In the genomic region with DNA sequence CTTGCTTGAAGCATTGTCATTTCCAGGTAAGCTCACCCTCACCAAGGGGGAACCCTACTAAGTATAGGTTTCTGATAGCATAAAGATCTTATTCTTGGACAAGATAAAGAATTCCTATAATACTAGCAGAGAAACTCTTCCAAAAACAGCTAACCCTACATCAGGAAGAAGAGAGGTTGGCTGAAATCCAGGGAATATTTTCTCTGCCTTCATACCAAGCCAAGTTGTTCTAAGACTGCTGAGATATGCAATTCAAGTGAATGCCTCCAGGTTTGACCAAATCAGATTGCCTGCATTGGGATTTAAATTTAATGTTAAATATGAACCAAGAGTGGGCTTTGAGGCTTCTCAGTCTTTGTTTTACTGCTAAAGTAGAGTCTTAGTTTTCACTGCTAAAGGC, we compare ENCODE assay signal across 26 mouse cellular contexts. TPM values are rescaled to one million over a fixed set of nuclear protein-coding genes. Genes with fewer than 3 reads are reported as not detected.
A peak's percentile ranks its signal among the peaks of the same experiment; 100 is the strongest.
DNase-seq lines count a peak whose midpoint lies in the region; ATAC-seq and TF ChIP-seq lines count a peak whose summit lies in the region.
"Had no signal": no experiment of that assay in that cellular context is flagged by ENCODE, and none has a peak within 500 bp of the region (broad histone marks: within the 10 kb centered on the region; RNA-seq: fewer than 3 reads in every experiment).

No protein-coding gene starts in this region.

- peak; percentile 52 for DNase-seq in embryonic facial prominence, embryonic 14.5 days (ENCODE audit: low spot score)
- no peak for DNase-seq in embryonic facial prominence, embryonic 10.5 days (ENCODE audit: low spot score)
- peak; percentile 24 for DNase-seq in limb, embryonic 14.5 days (ENCODE audit: low spot score)
- DNase-seq in limb, embryonic 10.5 days (ENCODE audit: low spot score) = no peak
- DNase-seq in NIH3T3 (ENCODE audit: low read depth) = peak; percentile 9
- no peak for DNase-seq in liver
- DNase-seq: adrenal gland, adult 8-10 months; adrenal gland, postnatal 25 days; B cell, adult 2 months; cerebellum, adult 18-20 months; cerebellum, adult 9-10 months; cerebellum, postnatal 14 days; gastrocnemius, postnatal 10 days; gastrocnemius, postnatal 36 days; heart, adult 2 months; heart, postnatal 14 days; heart, postnatal 4 days had no signal

- H3K4me3 ChIP-seq in embryonic facial prominence, embryonic 14.5 days (ENCODE audit: low read depth, low read length) = no peak overlapping the region
- no peak overlapping the region for H3K4me3 ChIP-seq in embryonic facial prominence, embryonic 10.5 days
- H3K4me3 ChIP-seq in limb, embryonic 14.5 days (replicated peaks; ENCODE audit: low read length) = no peak overlapping the region
- H3K4me3 ChIP-seq in limb, embryonic 10.5 days = no peak overlapping the region
- H3K4me3 ChIP-seq: embryonic facial prominence, embryonic 13.5 days; forebrain, embryonic 10.5 days; forebrain, embryonic 13.5 days; heart, adult 2 months; heart, embryonic 10.5 days; heart, embryonic 13.5 days; intestine, embryonic 15.5 days had no signal

- H3K27me3 ChIP-seq in embryonic facial prominence, embryonic 14.5 days (replicated peaks; ENCODE audit: control insufficient read depth, insufficient read depth, low read length) = no peaks in the 10 kb centered on the region
- H3K27me3 ChIP-seq in embryonic facial prominence, embryonic 10.5 days (replicated peaks; ENCODE audit: low read depth, poor library complexity, severe bottlenecking) = no peaks in the 10 kb centered on the region
- H3K27me3 ChIP-seq in limb, embryonic 14.5 days (ENCODE audit: control insufficient read depth, insufficient read depth, low read length) = no peaks in the 10 kb centered on the region
- H3K27me3 ChIP-seq in limb, embryonic 10.5 days (ENCODE audit: low read depth, poor library complexity, severe bottlenecking) = no peaks in the 10 kb centered on the region
- H3K27me3 ChIP-seq: embryonic facial prominence, embryonic 13.5 days; forebrain, embryonic 13.5 days; heart, embryonic 13.5 days; intestine, embryonic 15.5 days had no signal

- H3K4me1 ChIP-seq in embryonic facial prominence, embryonic 14.5 days (ENCODE audit: control insufficient read depth, insufficient read depth, low read length) = no peaks in the 10 kb centered on the region
- H3K4me1 ChIP-seq in embryonic facial prominence, embryonic 10.5 days = no peaks in the 10 kb centered on the region
- H3K4me1 ChIP-seq in limb, embryonic 14.5 days (ENCODE audit: control insufficient read depth, insufficient read depth, low read length) = no peaks in the 10 kb centered on the region
- H3K4me1 ChIP-seq in limb, embryonic 10.5 days = no peaks in the 10 kb centered on the region
- H3K4me1 ChIP-seq: embryonic facial prominence, embryonic 13.5 days; forebrain, embryonic 10.5 days; forebrain, embryonic 13.5 days; heart, embryonic 10.5 days; intestine, embryonic 15.5 days had no signal

- no peak overlapping the region for H3K27ac ChIP-seq in embryonic facial prominence, embryonic 14.5 days (replicated peaks; ENCODE audit: low read depth, low read length)
- H3K27ac ChIP-seq in embryonic facial prominence, embryonic 10.5 days (replicated peaks) = no peak overlapping the region
- no peak overlapping the region for H3K27ac ChIP-seq in limb, embryonic 14.5 days (replicated peaks; ENCODE audit: low read depth, low read length)
- no peak overlapping the region for H3K27ac ChIP-seq in limb, embryonic 10.5 days
- H3K27ac ChIP-seq: embryonic facial prominence, embryonic 13.5 days; forebrain, embryonic 10.5 days; forebrain, embryonic 13.5 days; heart, adult 2 months; heart, embryonic 10.5 days; heart, embryonic 13.5 days; hindbrain, embryonic 14.5 days; intestine, embryonic 15.5 days had no signal

- no peak overlapping the region for H3K4me2 ChIP-seq in embryonic facial prominence, embryonic 14.5 days (ENCODE audit: low read depth, low read length)
- no peak overlapping the region for H3K4me2 ChIP-seq in limb, embryonic 14.5 days (replicated peaks; ENCODE audit: low read depth, low read length, severe bottlenecking)
- H3K4me2 ChIP-seq: embryonic facial prominence, embryonic 13.5 days; forebrain, embryonic 13.5 days; heart, embryonic 13.5 days; hindbrain, embryonic 14.5 days; intestine, embryonic 15.5 days had no signal

- no peak for TF ChIP-seq POLR2A in limb, embryonic 14.5 days (IDR thresholded peaks at IDR 0.05; ENCODE audit: borderline replicate concordance, extremely low read depth, insufficient read depth, insufficient read length)

- no peaks in the 10 kb centered on the region for H3K36me3 ChIP-seq in embryonic facial prominence, embryonic 14.5 days (ENCODE audit: control insufficient read depth, insufficient read depth, low read length)
- no peaks in the 10 kb centered on the region for H3K36me3 ChIP-seq in embryonic facial prominence, embryonic 10.5 days (replicated peaks)
- no peaks in the 10 kb centered on the region for H3K36me3 ChIP-seq in limb, embryonic 14.5 days (ENCODE audit: control insufficient read depth, insufficient read depth, low read length)
- no peaks in the 10 kb centered on the region for H3K36me3 ChIP-seq in limb, embryonic 10.5 days
- H3K36me3 ChIP-seq: embryonic facial prominence, embryonic 13.5 days; forebrain, embryonic 10.5 days; heart, embryonic 10.5 days; heart, embryonic 13.5 days; intestine, embryonic 15.5 days had no signal

- ATAC-seq in embryonic facial prominence, embryonic 14.5 days (ENCODE audit: low read depth) = no peak
- ATAC-seq in limb, embryonic 14.5 days (ENCODE audit: low FRiP score, low read depth) = no peak
- ATAC-seq: activated CD4-positive, CD25-positive, alpha-beta regulatory T cell, adult 4 months; forebrain, embryonic 13.5 days; forebrain, embryonic 16.5 days; intestine, embryonic 15.5 days had no signal

- no peaks in the 10 kb centered on the region for H3K9me3 ChIP-seq in embryonic facial prominence, embryonic 14.5 days (ENCODE audit: control insufficient read depth, low read length)
- H3K9me3 ChIP-seq in embryonic facial prominence, embryonic 10.5 days = no peaks in the 10 kb centered on the region
- H3K9me3 ChIP-seq in limb, embryonic 14.5 days (ENCODE audit: control insufficient read depth, low read length) = no peaks in the 10 kb centered on the region
- no peaks in the 10 kb centered on the region for H3K9me3 ChIP-seq in limb, embryonic 10.5 days (replicated peaks)
- H3K9me3 ChIP-seq: embryonic facial prominence, embryonic 13.5 days; forebrain, embryonic 10.5 days; forebrain, embryonic 13.5 days; heart, embryonic 10.5 days; heart, embryonic 13.5 days; intestine, embryonic 15.5 days had no signal

- H3K9ac ChIP-seq in embryonic facial prominence, embryonic 14.5 days (ENCODE audit: low read depth, low read length) = no peak overlapping the region
- no peak overlapping the region for H3K9ac ChIP-seq in limb, embryonic 14.5 days (ENCODE audit: low read depth, low read length, severe bottlenecking)
- H3K9ac ChIP-seq: embryonic facial prominence, embryonic 13.5 days; forebrain, embryonic 13.5 days; heart, embryonic 13.5 days; hindbrain, embryonic 14.5 days; intestine, embryonic 15.5 days had no signal

RNA-seq across cellular contexts. Expression of gene Cd180, which starts 32.1 kb away (rescaled TPM):
- 0.88 and 1.6 TPM in 2 replicates for polyA plus RNA-seq in embryonic facial prominence, embryonic 14.5 days (2014; fragmentation: Nextera tagmentation; extraction: Ambion mirVana)
- polyA plus RNA-seq in embryonic facial prominence, embryonic 10.5 days (2016; fragmentation: Nextera tagmentation; extraction: Ambion mirVana) = 0.10 and 0.31 TPM in 2 replicates
- polyA plus RNA-seq in limb, embryonic 14.5 days (2012; rRNA removed) = 1.2 and 1.3 TPM in 2 replicates
- 0.61 and 1.3 TPM in 2 replicates for polyA plus RNA-seq in limb, embryonic 14.5 days (2014; fragmentation: Nextera tagmentation; extraction: Ambion mirVana)
- polyA plus RNA-seq in limb, embryonic 10.5 days (2016; fragmentation: Nextera tagmentation; extraction: Ambion mirVana) = 0.15 TPM in 1 of 2 replicates, not detected in the other

Comparison
In these comparisons a context has a peak if more than half of its experiments do, and no peak if none do; other contexts are left out.
1. DNase-seq: peak in embryonic facial prominence, embryonic 14.5 days (single experiment), limb, embryonic 14.5 days (single experiment) and NIH3T3 (single experiment); none in embryonic facial prominence, embryonic 10.5 days (single experiment), limb, embryonic 10.5 days (single experiment) and liver (single experiment).